Mouse (Mus musculus) neural tube, embryonic 12.5 days (tissue): ENCODE measurements around the gene Dlgap4. TPM values are rescaled to one million over a fixed set of nuclear protein-coding genes. Genes with fewer than 3 reads are reported as not detected.
A peak's percentile ranks its signal among the peaks of the same experiment; 100 is the strongest.

ENCODE experiments used
- ATAC-seq: fragments of 200-750 bp; cut with Nextera tagmentation; 2 replicates; pipeline ENCODE4 v1.8.0; 2017; ENCODE audit warnings: low read depth, mild to moderate bottlenecking, moderate TSS enrichment, moderate library complexity; ENCODE audit not compliant: low FRiP score
- H3K27ac ChIP-seq: fragments of 300-500 bp; sonication (generic); 2 replicates; pipeline ENCODE4 v1.5.1; 2016
- H3K27me3 ChIP-seq: fragments of 300-500 bp; sonication (generic); replicated peaks from 2 replicates; pipeline ENCODE4 v1.6.1; 2016; ENCODE audit warnings: mild to moderate bottlenecking
- H3K36me3 ChIP-seq: fragments of 300-500 bp; sonication (generic); 2 replicates; pipeline ENCODE4 v1.6.1; 2016; ENCODE audit warnings: mild to moderate bottlenecking
- H3K4me1 ChIP-seq: fragments of 300-500 bp; sonication (generic); 2 replicates; pipeline ENCODE4 v1.6.1; 2016
- H3K4me2 ChIP-seq: fragments of 300-500 bp; sonication (generic); replicated peaks from 2 replicates; pipeline ENCODE4 v1.6.1; 2016; ENCODE audit warnings: mild to moderate bottlenecking
- H3K4me3 ChIP-seq: fragments of 300-500 bp; sonication (generic); 2 replicates; pipeline ENCODE4 v1.5.1; 2016
- H3K9ac ChIP-seq: fragments of 300-500 bp; sonication (generic); 2 replicates; pipeline ENCODE4 v1.6.1; 2016; ENCODE audit warnings: mild to moderate bottlenecking
- H3K9me3 ChIP-seq: fragments of 300-500 bp; sonication (generic); 2 replicates; pipeline ENCODE4 v1.6.1; 2016; ENCODE audit warnings: mild to moderate bottlenecking
- WGBS: fragments of 180-500 bp; shearing (Covaris S2); methylation state at CpG from one replicate; pipeline ENCODE4 v1.1.7; 2016; 5-methylcytosine and 5-hydroxymethylcytosine counted together
- polyA plus RNA-seq: library from polyadenylated mRNA; unstranded; fragments of >200 nt; fragmentation: Nextera tagmentation; extraction: Ambion mirVana; gene quantifications from 2 replicates; pipeline ENCODE4 v1.2.1, GENCODE M21; 2016

Dlgap4 gene
- polyA plus RNA-seq, 1 experiment from 2014 or later, result 197 TPM

DNA sequence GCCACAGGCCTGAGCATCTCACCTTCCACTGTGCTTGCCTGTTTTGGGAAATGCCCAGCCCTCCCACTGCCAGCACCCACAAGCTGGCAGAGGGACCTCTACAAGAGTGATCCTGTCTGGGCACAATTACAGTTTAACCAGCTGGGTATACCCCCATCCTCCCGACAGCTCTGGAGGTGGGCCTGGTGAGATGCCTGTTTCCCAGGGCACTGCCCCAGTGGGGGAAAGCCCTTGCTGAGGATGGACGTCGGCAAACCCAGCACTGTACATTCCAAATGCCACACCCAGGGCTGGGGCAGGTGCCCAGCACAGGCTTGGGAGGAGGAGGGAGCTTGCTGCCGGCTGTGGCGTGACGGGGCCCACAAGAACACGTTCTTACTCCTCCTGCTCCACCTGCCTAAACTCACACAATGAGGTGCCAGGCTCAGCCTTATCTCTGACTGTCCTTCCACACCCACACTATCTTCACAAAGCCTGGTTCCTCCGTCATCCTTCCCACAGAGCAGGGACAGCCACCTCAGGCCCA, 51.6 kb downstream of the Dlgap4 start:
- peaks cover 21% of the 10 kb centered on the region for H3K4me1 ChIP-seq
- no peaks in the 10 kb centered on the region for H3K27me3 ChIP-seq
- no peak overlapping the region for H3K27ac ChIP-seq
- no peak overlapping the region for H3K9ac ChIP-seq
- no peaks in the 10 kb centered on the region for H3K36me3 ChIP-seq
- 84% methylated on average over 8 of the region's 8 CpGs for WGBS
- H3K4me3 ChIP-seq, result no peak overlapping the region
- H3K4me2 ChIP-seq, result no peak overlapping the region
- no peaks in the 10 kb centered on the region for H3K9me3 ChIP-seq
- no peak for ATAC-seq

DNA sequence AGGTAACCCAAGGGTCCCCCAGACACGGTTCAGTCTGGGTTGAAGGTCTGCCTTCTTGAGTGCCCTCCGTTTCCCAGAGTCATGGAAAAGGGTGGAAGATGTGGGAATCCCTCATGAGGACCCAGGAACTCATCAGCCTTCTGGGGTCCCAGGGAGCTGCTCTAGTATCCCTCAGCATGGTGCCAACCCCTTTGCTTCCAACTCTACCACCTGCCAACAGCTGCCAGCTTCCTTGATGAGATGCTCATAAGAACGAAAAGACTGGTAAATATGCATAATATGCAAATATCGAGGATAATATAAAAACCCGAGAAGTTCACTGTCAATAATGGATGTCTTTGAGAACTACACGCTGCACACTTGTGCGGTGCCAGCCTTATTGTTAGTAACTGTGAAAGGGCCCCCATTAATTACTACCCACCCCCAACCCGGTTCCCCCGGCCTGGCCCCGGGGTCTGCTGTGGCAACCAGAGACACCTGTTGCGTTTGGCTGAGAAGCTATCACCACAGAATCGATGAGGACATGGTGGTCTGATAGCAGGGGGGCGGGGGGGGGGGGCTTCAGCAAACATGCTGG, 52.2 kb downstream of the Dlgap4 start:
- H3K9ac ChIP-seq, result no peak overlapping the region
- no peaks in the 10 kb centered on the region for H3K27me3 ChIP-seq
- peak; percentile 45; the same call in 1 of the 2 replicates for ATAC-seq
- no peaks in the 10 kb centered on the region for H3K9me3 ChIP-seq
- no peaks in the 10 kb centered on the region for H3K36me3 ChIP-seq
- WGBS, result 67% methylated on average over 13 of the region's 13 CpGs
- no peak overlapping the region for H3K27ac ChIP-seq
- no peak overlapping the region for H3K4me2 ChIP-seq
- peaks cover 21% of the 10 kb centered on the region for H3K4me1 ChIP-seq
- no peak overlapping the region for H3K4me3 ChIP-seq

DNA sequence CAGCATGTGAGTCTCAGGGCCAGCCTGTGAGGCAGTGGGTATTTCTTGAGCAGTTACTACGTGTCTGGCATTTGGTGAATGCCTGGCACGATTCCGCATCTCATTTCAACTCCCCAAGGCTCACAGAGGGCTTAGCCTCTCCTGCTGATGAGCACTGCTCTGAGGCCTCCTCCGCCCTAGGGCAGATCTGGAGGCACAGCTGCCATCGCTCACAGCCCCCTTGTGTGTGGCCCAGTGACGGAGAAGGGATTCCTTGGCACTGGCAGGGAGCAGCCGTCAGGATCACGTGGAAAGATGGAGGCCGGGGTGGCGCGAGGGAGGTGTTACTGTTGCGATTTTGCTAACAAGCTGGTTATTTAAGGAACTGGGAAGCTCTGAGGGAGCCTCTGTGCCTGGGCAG, 52.7 kb downstream of the Dlgap4 start:
- 42% methylated on average over 12 of the region's 12 CpGs for WGBS

DNA sequence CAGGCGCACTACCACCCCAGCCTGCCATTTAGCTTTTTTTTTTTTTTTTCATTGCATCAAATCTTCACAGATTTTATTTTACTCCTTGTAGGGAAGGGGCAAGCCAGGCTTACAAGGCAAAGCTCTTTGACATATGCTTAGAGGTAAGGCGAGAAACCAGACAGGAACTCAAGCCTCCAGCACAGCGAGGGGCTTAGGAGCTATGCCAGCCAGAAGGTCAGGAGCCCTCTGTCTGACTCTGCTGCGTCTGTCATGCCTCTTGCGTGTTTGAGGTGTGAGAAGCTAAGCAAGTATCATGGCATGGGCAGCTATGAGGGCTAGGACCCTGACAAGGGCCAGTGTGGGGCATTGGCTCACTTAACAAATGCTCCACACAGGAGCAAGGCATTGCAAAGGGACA, 53.8 kb downstream of the Dlgap4 start:
- H3K27ac ChIP-seq, result no peak overlapping the region
- H3K4me2 ChIP-seq, result no peak overlapping the region
- no peaks in the 10 kb centered on the region for H3K36me3 ChIP-seq
- H3K4me3 ChIP-seq, result no peak overlapping the region
- H3K4me1 ChIP-seq, result peaks cover 21% of the 10 kb centered on the region
- H3K9ac ChIP-seq, result no peak overlapping the region
- 86% methylated on average over 5 of the region's 5 CpGs for WGBS
- no peak for ATAC-seq
- no peaks in the 10 kb centered on the region for H3K9me3 ChIP-seq
- H3K27me3 ChIP-seq, result no peaks in the 10 kb centered on the region

More for the DNA sequence above, 52.7 kb downstream of the Dlgap4 start:
- peak; percentile 72 for ATAC-seq
- no peak overlapping the region for H3K4me3 ChIP-seq
- H3K27me3 ChIP-seq, result no peaks in the 10 kb centered on the region
- no peaks in the 10 kb centered on the region for H3K36me3 ChIP-seq
- no peak overlapping the region for H3K9ac ChIP-seq
- no peaks in the 10 kb centered on the region for H3K9me3 ChIP-seq
- no peak overlapping the region for H3K27ac ChIP-seq
- H3K4me2 ChIP-seq, result no peak overlapping the region
- H3K4me1 ChIP-seq, result peaks cover 21% of the 10 kb centered on the region

DNA sequence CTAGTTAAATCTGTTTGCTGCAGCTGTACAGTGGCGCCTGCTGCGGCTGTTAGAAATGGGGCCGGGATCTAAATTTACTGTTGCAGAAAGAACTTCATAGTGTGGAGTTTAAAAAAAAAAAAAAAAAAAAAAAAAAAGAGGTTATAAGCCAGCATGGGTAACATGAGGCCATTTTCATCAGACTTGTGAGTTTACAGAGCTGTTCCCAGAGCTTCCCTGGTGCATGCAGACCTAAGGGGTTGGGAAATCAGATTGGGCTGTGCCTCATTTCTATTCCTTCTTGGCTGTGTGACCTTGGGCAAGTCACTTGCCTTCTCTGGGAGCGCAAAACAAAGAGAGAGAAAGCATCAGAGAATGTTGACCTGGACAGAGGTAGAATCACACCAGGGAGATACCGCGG, 55.1 kb downstream of the Dlgap4 start:
- H3K4me2 ChIP-seq, result no peak overlapping the region
- no peak for ATAC-seq
- H3K4me3 ChIP-seq, result no peak overlapping the region
- H3K36me3 ChIP-seq, result no peaks in the 10 kb centered on the region
- peaks cover 21% of the 10 kb centered on the region for H3K4me1 ChIP-seq
- H3K27me3 ChIP-seq, result no peaks in the 10 kb centered on the region
- no peaks in the 10 kb centered on the region for H3K9me3 ChIP-seq
- H3K27ac ChIP-seq, result no peak overlapping the region
- H3K9ac ChIP-seq, result no peak overlapping the region
- 91% methylated on average over 6 of the region's 6 CpGs for WGBS

DNA sequence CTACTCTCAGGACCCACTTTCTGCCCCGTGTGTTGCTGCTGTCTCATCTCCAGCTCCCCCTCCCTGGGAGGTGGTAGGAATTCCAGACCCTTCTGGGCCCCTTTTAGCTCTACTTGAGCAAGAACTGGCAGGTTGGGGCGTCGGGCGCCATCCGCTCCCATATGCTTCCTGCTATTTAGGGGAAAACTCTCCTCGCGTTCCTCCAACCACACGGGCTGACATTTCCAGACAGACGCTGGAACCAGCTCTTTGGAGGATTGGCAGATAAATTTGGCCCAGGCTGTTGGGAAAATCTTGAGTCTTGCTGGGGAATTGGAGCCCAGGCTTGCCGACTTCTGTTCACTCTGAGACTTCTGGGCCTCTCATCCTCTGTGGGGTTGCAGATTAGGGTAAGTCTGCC, 59.8 kb downstream of the Dlgap4 start:
- Histone ChIP-seq H3K36me3 (no peaks in the 10 kb centered on the region), H3K27ac (no peak overlapping the region), H3K4me3 (no peak overlapping the region), H3K9ac (no peak overlapping the region), H3K27me3 (no peaks in the 10 kb centered on the region), H3K4me2 (no peak overlapping the region), H3K9me3 (no peaks in the 10 kb centered on the region), H3K4me1 (0 out of 2 replicates have a peak, but pooled peaks cover 2% of the 10 kb centered on the region)
- no peak for ATAC-seq
- WGBS, result 85% methylated on average over 10 of the region's 10 CpGs

DNA sequence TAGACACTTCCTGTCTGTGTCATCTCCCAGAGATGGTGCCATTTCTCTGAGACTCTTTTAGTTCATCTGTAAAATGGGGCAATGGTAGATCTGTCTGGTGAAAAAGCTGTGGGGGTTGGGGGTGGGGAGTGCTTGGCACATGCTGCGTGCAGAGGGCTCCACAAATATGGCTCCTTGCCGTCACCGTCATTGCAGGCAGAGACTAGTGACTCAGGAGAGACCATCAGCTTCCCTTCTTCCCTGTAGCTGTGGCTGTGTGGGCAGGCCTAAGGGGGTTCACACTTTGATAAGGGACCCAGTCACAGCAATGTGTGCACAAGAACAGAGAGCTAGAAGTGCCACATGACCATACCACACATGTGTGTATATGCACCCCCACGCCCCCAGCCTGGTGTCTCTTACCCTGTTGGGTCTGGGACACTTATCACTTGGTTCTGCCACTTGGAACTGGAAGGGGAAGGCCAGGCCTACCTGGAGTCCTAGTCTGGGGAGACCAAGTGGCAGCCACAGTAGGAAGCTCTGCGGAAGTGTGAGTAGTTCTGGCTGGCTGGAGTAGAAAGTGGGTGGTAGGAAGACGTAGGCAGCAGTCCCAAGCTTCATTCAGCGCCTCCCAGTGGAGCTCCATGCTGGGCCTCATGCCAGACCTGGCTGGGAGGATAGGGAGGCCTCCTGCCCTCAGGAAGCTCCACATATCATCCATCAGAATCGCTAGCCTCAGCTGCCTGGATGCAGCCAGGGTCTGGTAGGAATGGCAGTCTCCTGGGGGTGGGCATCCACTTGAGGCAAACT, 60.6 kb downstream of the Dlgap4 start:
- no peaks in the 10 kb centered on the region for H3K27me3 ChIP-seq
- ATAC-seq, result no peak
- H3K4me2 ChIP-seq, result no peak overlapping the region
- H3K4me3 ChIP-seq, result no peak overlapping the region
- WGBS, result 76% methylated on average over 8 of the region's 8 CpGs
- H3K4me1 ChIP-seq, result peaks cover 6% of the 10 kb centered on the region; the same call in 1 of the 2 replicates
- H3K27ac ChIP-seq, result no peak overlapping the region
- no peaks in the 10 kb centered on the region for H3K36me3 ChIP-seq
- no peaks in the 10 kb centered on the region for H3K9me3 ChIP-seq
- H3K9ac ChIP-seq, result no peak overlapping the region

DNA sequence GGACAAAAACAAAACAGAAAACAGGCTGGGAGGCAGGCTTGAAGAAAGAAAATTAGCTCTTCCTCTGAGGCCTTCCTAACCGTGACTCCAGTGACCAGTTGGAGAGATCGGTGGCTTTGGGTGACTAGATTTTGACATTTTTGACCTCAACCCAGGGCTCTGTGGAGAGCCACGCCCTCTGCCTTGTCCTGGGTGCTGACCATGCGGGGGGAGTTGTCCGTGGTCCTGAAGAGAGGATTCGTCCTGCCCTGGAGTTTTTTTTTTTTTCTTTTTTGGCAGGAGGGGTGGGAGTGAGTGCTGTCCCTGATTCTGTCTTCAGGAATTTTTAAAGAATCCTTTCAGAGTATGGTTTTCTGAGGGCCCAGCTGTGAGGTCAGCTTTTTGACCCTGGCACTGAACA, 63.4 kb downstream of the Dlgap4 start:
- Histone ChIP-seq H3K9ac (no peak overlapping the region), H3K4me1 (peaks cover 13% of the 10 kb centered on the region), H3K27me3 (no peaks in the 10 kb centered on the region), H3K27ac (no peak overlapping the region), H3K9me3 (no peaks in the 10 kb centered on the region), H3K36me3 (no peaks in the 10 kb centered on the region), H3K4me2 (no peak overlapping the region), H3K4me3 (no peak overlapping the region)
- WGBS, result 13% methylated on average over 6 of the region's 6 CpGs
- ATAC-seq, result no peak

DNA sequence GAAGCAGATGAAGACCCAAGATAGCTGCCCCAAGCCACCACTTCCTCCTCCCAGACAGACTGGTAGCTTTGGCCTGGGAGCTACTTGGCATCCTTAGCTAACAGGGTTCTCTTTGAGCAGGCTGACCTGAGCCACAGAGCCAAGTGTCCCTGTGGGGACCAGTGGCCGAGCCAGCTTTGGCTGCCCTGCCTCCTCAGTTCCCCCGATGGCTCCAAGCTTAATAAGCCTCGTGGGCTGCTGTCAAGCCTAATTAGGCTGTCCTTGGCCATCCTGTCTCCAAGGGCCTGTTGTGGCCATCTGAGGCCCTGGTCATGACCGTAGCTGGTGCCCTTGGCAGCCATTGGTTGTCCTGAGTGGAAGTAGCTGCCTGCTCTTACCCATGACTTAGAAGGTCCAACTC, 64.6 kb downstream of the Dlgap4 start:
- no peaks in the 10 kb centered on the region for H3K36me3 ChIP-seq
- ATAC-seq, result no peak
- no peak overlapping the region for H3K9ac ChIP-seq
- no peak overlapping the region for H3K27ac ChIP-seq
- peaks cover 14% of the 10 kb centered on the region for H3K4me1 ChIP-seq
- H3K27me3 ChIP-seq, result no peaks in the 10 kb centered on the region
- H3K9me3 ChIP-seq, result no peaks in the 10 kb centered on the region
- no peak overlapping the region for H3K4me2 ChIP-seq
- no peak overlapping the region for H3K4me3 ChIP-seq
- 72% methylated on average over 4 of the region's 4 CpGs for WGBS

DNA sequence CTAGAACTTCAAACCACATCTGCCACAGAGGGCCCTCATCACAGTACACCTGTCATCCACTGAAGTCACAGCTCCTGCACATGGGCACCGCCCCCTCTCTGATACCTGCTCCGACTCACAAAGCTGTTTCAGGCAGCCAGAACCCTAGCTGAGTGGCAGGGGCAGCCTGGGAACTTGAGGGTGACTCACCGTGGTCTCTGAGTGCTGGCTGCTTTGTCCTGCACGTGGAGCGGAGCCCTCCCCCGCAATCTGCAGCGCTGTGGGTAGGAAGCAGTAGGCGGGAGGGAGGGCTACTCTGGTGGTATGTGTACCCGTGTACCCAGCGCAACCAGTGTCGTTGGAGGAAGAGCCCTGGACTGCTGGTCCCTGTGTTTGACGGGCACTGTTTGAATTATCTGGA, 69.5 kb downstream of the Dlgap4 start:
- Histone ChIP-seq H3K27me3 (peaks cover 6% of the 10 kb centered on the region; the same call in 1 of the 2 replicates), H3K36me3 (no peaks in the 10 kb centered on the region), H3K27ac (no peak overlapping the region), H3K4me3 (no peak overlapping the region), H3K4me2 (no peak overlapping the region), H3K9ac (no peak overlapping the region), H3K9me3 (no peaks in the 10 kb centered on the region), H3K4me1 (peaks cover 14% of the 10 kb centered on the region)
- 66% methylated on average over 12 of the region's 12 CpGs for WGBS
- no peak for ATAC-seq

DNA sequence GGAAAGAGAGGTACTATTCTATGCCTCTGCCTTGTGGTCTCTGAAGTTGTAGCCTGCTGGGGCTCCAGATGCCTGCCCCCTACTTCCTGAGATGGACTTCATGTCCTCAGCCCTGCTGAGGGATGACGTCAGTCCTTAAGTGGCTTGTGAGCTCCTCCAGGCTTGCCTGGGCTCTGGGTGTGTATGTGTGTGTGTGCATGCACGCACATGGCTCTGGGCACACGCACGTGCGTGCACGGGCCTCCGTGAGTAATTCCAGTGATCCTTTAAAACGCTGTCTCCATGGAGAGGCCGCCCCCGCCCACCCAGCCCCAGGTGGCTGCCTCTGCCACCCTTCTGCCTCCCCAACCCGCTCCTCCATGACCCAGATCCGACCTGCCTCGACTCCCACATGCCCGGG, 72.5 kb downstream of the Dlgap4 start:
- peaks cover 24% of the 10 kb centered on the region for H3K4me1 ChIP-seq
- ATAC-seq, result no peak
- no peak overlapping the region for H3K4me2 ChIP-seq
- H3K36me3 ChIP-seq, result no peaks in the 10 kb centered on the region
- WGBS, result 84% methylated on average over 14 of the region's 14 CpGs
- peaks cover 12% of the 10 kb centered on the region for H3K27me3 ChIP-seq
- no peaks in the 10 kb centered on the region for H3K9me3 ChIP-seq
- no peak overlapping the region for H3K27ac ChIP-seq
- no peak overlapping the region for H3K9ac ChIP-seq
- H3K4me3 ChIP-seq, result no peak overlapping the region

DNA sequence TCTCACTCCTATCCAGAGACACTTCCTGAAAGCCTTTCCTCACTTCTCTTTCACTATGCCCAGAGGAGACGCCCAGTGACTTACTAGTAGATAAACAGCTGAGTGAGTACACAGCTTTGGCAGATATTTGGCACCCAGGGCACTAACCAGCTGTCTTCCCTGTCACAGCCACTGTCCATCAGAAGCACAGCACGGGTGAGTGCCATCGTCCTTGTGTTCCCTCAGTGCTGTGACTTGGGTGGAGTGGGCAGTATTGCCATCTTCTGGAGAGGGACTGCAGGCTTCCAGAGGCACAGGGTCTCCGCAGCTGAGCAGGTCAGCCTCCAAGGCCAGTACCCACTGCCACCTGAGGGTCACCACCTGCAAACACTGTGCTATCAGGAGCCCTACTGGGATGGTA, 73.2 kb downstream of the Dlgap4 start:
- H3K27me3 ChIP-seq, result peaks cover 12% of the 10 kb centered on the region
- H3K27ac ChIP-seq, result no peak overlapping the region
- no peak overlapping the region for H3K4me3 ChIP-seq
- H3K9me3 ChIP-seq, result no peaks in the 10 kb centered on the region
- H3K4me1 ChIP-seq, result peaks cover 21% of the 10 kb centered on the region
- no peaks in the 10 kb centered on the region for H3K36me3 ChIP-seq
- no peak for ATAC-seq
- no peak overlapping the region for H3K4me2 ChIP-seq
- WGBS, result 85% methylated on average over 4 of the region's 4 CpGs
- no peak overlapping the region for H3K9ac ChIP-seq
